Mouse (Mus musculus) stomach, postnatal 0 days (tissue): ENCODE data around the gene 4933416C03Rik.

ENCODE experiments used
- CTCF ChIP-seq: IDR thresholded peaks from 2 replicates; pipeline ENCODE4 v1.5.1; 2016; ENCODE audit warnings: antibody characterized with exemption, low read depth, mild to moderate bottlenecking, moderate library complexity
- EP300 ChIP-seq: optimal IDR thresholded peaks from 2 replicates; pipeline ENCODE3; 2016; ENCODE audit warnings: antibody characterized with exemption

DNA sequence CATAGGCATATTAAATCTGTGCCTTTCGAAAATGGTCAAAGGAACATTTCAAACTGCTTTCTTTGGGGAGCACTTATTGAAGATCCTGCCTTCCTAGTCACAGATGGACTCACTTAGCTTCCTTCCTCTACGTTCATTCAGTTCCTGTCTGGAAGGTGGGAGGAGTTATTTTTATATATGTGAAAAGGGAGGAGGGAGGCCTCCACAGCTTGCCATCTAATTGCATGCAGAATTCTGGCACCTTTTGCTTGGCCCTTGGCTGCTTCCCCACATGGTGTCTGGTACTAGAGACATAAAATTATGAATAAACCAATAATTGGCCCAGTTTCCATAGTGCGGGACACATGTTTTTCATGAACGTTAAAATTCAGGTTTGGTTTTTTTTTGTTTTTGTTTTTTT lies 5.5 kb downstream of the 4933416C03Rik start:
- no peak for TF ChIP-seq CTCF
- TF ChIP-seq EP300, result no peak
